Mouse (Mus musculus) megakaryocyte-erythroid progenitor cell, adult 5-6 weeks (primary cell): ENCODE data around the gene Ttc14. TPM values are rescaled to one million over a fixed set of nuclear protein-coding genes. Genes with fewer than 3 reads are reported as not detected.

Experiments
- ATAC-seq: replicated peaks from 2 replicates; pipeline ENCODE4 v1.8.0; 2016; ENCODE audit warnings: mild to moderate bottlenecking, inconsistent platforms; ENCODE audit not compliant: severe bottlenecking, poor library complexity, low FRiP score, low TSS enrichment
- total RNA-seq, 2 experiments: library from RNA; stranded (forward) in 1 of 2; stranded (reverse) in 1 of 2; fragments of 200-1000, 215-1000 nt in 1 of 2; fragments of >200 nt in 1 of 2; fragmentation: Nextera tagmentation in 1 of 2; gene quantifications; 2 replicates each; pipeline ENCODE4 v1.2.3; 2014 to 2017

Gene Ttc14
- total RNA-seq (2014; fragmentation: Nextera tagmentation) (34.3 and 42.9 TPM in 2 replicates), total RNA-seq (2017) (60.2 and 96.6 TPM in 2 replicates)

GRCm38 (mm10) chr3:33799617-33800512 is at the start of gene Ttc14:
Gene Ttc14 (plus strand): TSS chr3:33799832.
- ATAC-seq = peak; percentile 98

GRCm38 (mm10) chr3:33790975-33791374 is 8.7 kb upstream of the Ttc14 start:
- no peak for ATAC-seq

- ATAC-seq = no peak
Measured at GRCm38 (mm10) chr3:33800513-33800820, 835 bp downstream of the Ttc14 start.

GRCm38 (mm10) chr3:33807151-33807550 is 7.5 kb downstream of the Ttc14 start:
- no peak for ATAC-seq

GRCm38 (mm10) chr3:33824135-33824946 is 24.7 kb downstream of the Ttc14 start:
- ATAC-seq = peak; percentile 94

- no peak for ATAC-seq
Measured at GRCm38 (mm10) chr3:33832351-33832750, 32.7 kb downstream of the Ttc14 start.

GRCm38 (mm10) chr3:33836576-33836975 is 36.9 kb downstream of the Ttc14 start:
- no peak for ATAC-seq

- no peak for ATAC-seq
Measured at GRCm38 (mm10) chr3:33838877-33839276, 39.2 kb downstream of the Ttc14 start.

- ATAC-seq = peak; percentile 72
Measured at GRCm38 (mm10) chr3:33843801-33844632, 44.4 kb downstream of the Ttc14 start, which contains the start of gene Ccdc39. Gene Ccdc39 (minus strand): TSS chr3:33844310.

GRCm38 (mm10) chr3:33846639-33847038 is 47.0 kb downstream of the Ttc14 start:
- ATAC-seq = no peak

GRCm38 (mm10) chr3:33850856-33851255 is 51.2 kb downstream of the Ttc14 start:
- no peak for ATAC-seq

- no peak for ATAC-seq
Measured at GRCm38 (mm10) chr3:33853062-33853461, 53.4 kb downstream of the Ttc14 start.

GRCm38 (mm10) chr3:33858939-33859338 is 59.3 kb downstream of the Ttc14 start:
- no peak for ATAC-seq

GRCm38 (mm10) chr3:33864000-33864540 is 64.4 kb downstream of the Ttc14 start:
- no peak for ATAC-seq

Other genes starting within 250 kb of the Ttc14 start
- gene Ccdc39, start 44.5 kb downstream of the Ttc14 start, total RNA-seq (2014; fragmentation: Nextera tagmentation) = not detected in 2 replicates
- gene Ccdc39, start 44.5 kb downstream of the Ttc14 start, total RNA-seq (2017) = 0.38 and 0.88 TPM in 2 replicates
- 100 and 106 TPM in 2 replicates for gene Fxr1, start 220.1 kb downstream of the Ttc14 start, total RNA-seq (2014; fragmentation: Nextera tagmentation)
- gene Fxr1, start 220.1 kb downstream of the Ttc14 start, total RNA-seq (2017) = 246 and 275 TPM in 2 replicates